Mouse (Mus musculus): ENCODE measurements around the gene Taf3. TPM values are rescaled to one million over a fixed set of nuclear protein-coding genes. Genes with fewer than 3 reads are reported as not detected.

The Taf3 gene
- total and polyA plus RNA-seq, 3 experiments: 8.3 to 20.9 TPM; not detected in 1

DNA sequence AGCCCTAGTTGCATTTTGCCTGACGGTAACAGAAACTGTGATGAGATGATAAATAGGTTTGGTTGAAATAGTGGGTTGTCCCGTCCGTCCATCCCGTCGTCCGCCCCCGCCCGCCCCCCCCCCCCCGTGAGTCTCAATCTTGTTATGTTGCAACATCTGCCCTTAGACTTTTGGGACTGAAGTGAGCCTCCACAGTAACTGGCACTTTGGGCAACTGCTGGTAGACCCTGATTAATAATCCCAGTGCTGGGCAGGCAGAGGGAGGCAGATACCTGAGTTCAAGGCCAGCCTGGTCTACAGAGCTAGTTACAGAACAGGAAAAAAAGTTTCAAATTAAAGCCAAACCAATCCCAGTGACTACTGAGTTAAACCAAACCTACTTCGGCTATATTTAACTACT is 1.1 kb upstream of the Taf3 start:
- Histone ChIP-seq H3K9me3 (replicated peaks; ENCODE audit: insufficient read depth, low read length) (no peaks in the 10 kb centered on the region), H3K9ac (ENCODE audit: control insufficient read depth, low read depth, low read length, poor library complexity, severe bottlenecking) (peak overlapping the region; percentile 74), H3K36me3 (ENCODE audit: control insufficient read depth in 1 of 2, insufficient read depth in 2 of 2, low read length in 2 of 2) (peaks cover 0 to 5% of the 10 kb centered on the region in 2 experiments; a peak in 2 of 4 replicates), H3K27ac (ENCODE audit: control insufficient read depth, low read depth, low read length) (peak overlapping the region; percentile 27; the same call in 1 of the 2 replicates), H3K4me1 (ENCODE audit: control insufficient read depth in 1 of 2, insufficient read depth in 2 of 2, low read length in 2 of 2) (peaks cover 0 to 4% of the 10 kb centered on the region in 2 experiments; a peak in 3 of 4 replicates), H3K4me3 (ENCODE audit: control insufficient read depth in 1 of 2, insufficient read depth in 1 of 2, low read depth in 2 of 2, low read length in 2 of 2) (peak overlapping the region; percentile 75 to 95), H3K27me3 (ENCODE audit: control insufficient read depth in 1 of 2, insufficient read depth in 2 of 2, low read length in 2 of 2) (no peaks in the 10 kb centered on the region), H3K79me2 (ENCODE audit: control insufficient read depth, insufficient read depth, low read length, poor library complexity) (peaks cover 30% of the 10 kb centered on the region)
- TF ChIP-seq USF2 (IDR thresholded peaks at IDR 0.05; ENCODE audit: borderline replicate concordance in 1 of 2, insufficient read depth in 1 of 2, low read depth in 1 of 2, low read length in 2 of 2): no peak
- no peak for TF ChIP-seq MAX (IDR thresholded peaks at IDR 0.05; ENCODE audit: low read length)
- no peak for TF ChIP-seq POLR2A (IDR thresholded peaks at IDR 0.05; ENCODE audit: control insufficient read depth in 1 of 2, insufficient read depth in 1 of 2, low read depth in 1 of 2, low read length in 2 of 2, poor library complexity in 1 of 2)
- TF ChIP-seq ETS1 (IDR thresholded peaks at IDR 0.05; ENCODE audit: low read depth, low read length): no peak
- TF ChIP-seq HCFC1 (IDR thresholded peaks at IDR 0.05; ENCODE audit: low read depth, low read length): no peak
- no peak for DNase-seq (ENCODE audit: low read depth, low spot score)

DNA sequence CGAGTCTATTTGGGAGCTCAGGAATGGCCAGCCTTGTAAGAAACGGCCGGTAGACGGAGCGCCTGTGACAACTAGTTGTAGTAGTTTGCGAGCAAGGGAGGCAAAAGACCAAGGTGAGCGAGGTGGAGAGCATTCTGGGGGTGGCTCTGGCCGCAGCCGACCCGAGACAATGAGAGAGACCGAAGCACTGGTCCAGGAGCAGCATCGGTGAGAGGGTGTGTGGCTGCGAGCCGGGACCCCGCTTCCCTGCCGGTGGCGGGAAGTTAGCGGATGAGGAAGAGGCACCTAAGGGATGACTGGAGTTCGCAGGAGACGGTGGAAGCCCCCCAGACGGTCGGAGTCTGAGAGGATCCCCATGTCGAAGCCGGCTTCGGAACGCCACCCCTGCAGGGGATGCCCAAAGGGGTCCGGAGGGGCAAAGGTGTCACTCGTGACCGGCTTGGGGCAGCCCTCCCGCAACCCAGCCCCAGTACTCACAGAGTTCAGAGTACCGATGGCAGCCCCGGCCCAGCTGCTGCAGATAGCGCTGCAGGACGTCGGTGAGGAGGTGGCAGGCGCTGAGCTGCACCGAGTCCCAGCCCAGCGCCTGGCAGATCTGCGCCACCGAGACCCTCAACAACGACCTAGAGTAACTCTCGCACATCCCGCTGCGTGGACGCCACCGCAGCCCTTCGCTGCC is 499 bp downstream of the Taf3 start:
- TF ChIP-seq ETS1 (IDR thresholded peaks at IDR 0.05; ENCODE audit: low read depth, low read length): no peak
- TF ChIP-seq SMC3 (IDR thresholded peaks at IDR 0.05; ENCODE audit: low read depth, low read length): no peak
- no peak for TF ChIP-seq HCFC1 (IDR thresholded peaks at IDR 0.05; ENCODE audit: low read depth, low read length)
- TF ChIP-seq BHLHE40 (IDR thresholded peaks at IDR 0.05; ENCODE audit: borderline replicate concordance, low read depth, low read length): no peak
- peak in 1 of 3 experiments; percentile 27; a peak in 2 of 6 replicates for TF ChIP-seq CTCF (IDR thresholded peaks at IDR 0.05 in 2 of 3, conservative IDR thresholded peaks at IDR 0.05 in 1 of 3; ENCODE audit: control insufficient read depth in 1 of 3, insufficient read depth in 1 of 3, low read depth in 2 of 3, low read length in 3 of 3, poor library complexity in 1 of 3, severe bottlenecking in 1 of 3)

DNA sequence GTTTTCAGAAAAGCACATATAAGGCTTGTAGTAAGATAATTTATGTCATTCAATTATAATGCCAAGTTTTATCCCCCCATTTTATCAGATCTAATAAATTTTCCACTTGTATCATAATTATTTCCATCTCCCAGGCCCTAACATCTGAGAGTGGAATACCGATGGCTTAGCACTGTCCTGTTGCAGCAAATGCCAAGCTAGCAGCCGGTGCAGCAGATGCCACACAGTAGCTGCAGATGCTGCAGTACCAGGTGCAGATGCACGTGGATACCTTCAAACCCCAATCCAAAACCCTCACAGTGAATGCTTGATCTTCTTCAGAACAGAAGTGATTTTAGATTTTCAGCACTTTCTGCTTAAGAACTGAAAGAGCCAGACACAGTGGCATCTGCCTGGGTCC is 13.4 kb downstream of the Taf3 start:
- H3K27ac ChIP-seq (ENCODE audit: control insufficient read depth, low read depth, low read length): no peak overlapping the region
- no peaks in the 10 kb centered on the region for H3K9me3 ChIP-seq (replicated peaks; ENCODE audit: insufficient read depth, low read length)
- no peak overlapping the region for H3K4me3 ChIP-seq (ENCODE audit: control insufficient read depth in 1 of 2, insufficient read depth in 1 of 2, low read depth in 2 of 2, low read length in 2 of 2)
- TF ChIP-seq ZC3H11A (IDR thresholded peaks at IDR 0.05; ENCODE audit: low read depth, low read length): no peak
- TF ChIP-seq POLR2AphosphoS2 (IDR thresholded peaks at IDR 0.05; ENCODE audit: low read length): no peak
- TF ChIP-seq TCF12 (IDR thresholded peaks at IDR 0.05; ENCODE audit: low read depth, low read length): no peak
- DNase-seq (ENCODE audit: low read depth, low spot score): no peak
- peaks cover 18% of the 10 kb centered on the region for H3K79me2 ChIP-seq (ENCODE audit: control insufficient read depth, insufficient read depth, low read length, poor library complexity)
- no peaks in the 10 kb centered on the region for H3K27me3 ChIP-seq (ENCODE audit: control insufficient read depth in 1 of 2, insufficient read depth in 2 of 2, low read length in 2 of 2)
- H3K36me3 ChIP-seq (ENCODE audit: control insufficient read depth in 1 of 2, insufficient read depth in 2 of 2, low read length in 2 of 2): peaks cover 9 to 14% of the 10 kb centered on the region in 2 experiments
- H3K9ac ChIP-seq (ENCODE audit: control insufficient read depth, low read depth, low read length, poor library complexity, severe bottlenecking): no peak overlapping the region
- peaks cover 3 to 12% of the 10 kb centered on the region in 2 experiments for H3K4me1 ChIP-seq (ENCODE audit: control insufficient read depth in 1 of 2, insufficient read depth in 2 of 2, low read length in 2 of 2)

More for the DNA sequence above, 499 bp downstream of the Taf3 start:
- Histone ChIP-seq H3K9ac (ENCODE audit: control insufficient read depth, low read depth, low read length, poor library complexity, severe bottlenecking) (peak overlapping the region; percentile 96), H3K27ac (ENCODE audit: control insufficient read depth, low read depth, low read length) (peak overlapping the region; percentile 51), H3K79me2 (ENCODE audit: control insufficient read depth, insufficient read depth, low read length, poor library complexity) (peaks cover 31% of the 10 kb centered on the region), H3K4me1 (ENCODE audit: control insufficient read depth in 1 of 2, insufficient read depth in 2 of 2, low read length in 2 of 2) (peaks cover 0 to 4% of the 10 kb centered on the region in 2 experiments; a peak in 3 of 4 replicates), H3K27me3 (ENCODE audit: control insufficient read depth in 1 of 2, insufficient read depth in 2 of 2, low read length in 2 of 2) (no peaks in the 10 kb centered on the region), H3K9me3 (replicated peaks; ENCODE audit: insufficient read depth, low read length) (no peaks in the 10 kb centered on the region), H3K4me3 (ENCODE audit: control insufficient read depth in 1 of 2, insufficient read depth in 1 of 2, low read depth in 2 of 2, low read length in 2 of 2) (peak overlapping the region; percentile 75 to 95), H3K36me3 (ENCODE audit: control insufficient read depth in 1 of 2, insufficient read depth in 2 of 2, low read length in 2 of 2) (peaks cover 0 to 5% of the 10 kb centered on the region in 2 experiments; a peak in 1 of 4 replicates)
- DNase-seq (ENCODE audit: low read depth, low spot score): peak; percentile 67

Data from MEL (cell line).